Mouse (Mus musculus) stomach, postnatal 0 days (tissue): ENCODE measurements around the gene Ngly1. TPM values are rescaled to one million over a fixed set of nuclear protein-coding genes. Genes with fewer than 3 reads are reported as not detected.

Source experiments
- ATAC-seq: fragments of 200-750 bp; cut with Nextera tagmentation; 2 replicates; pipeline ENCODE4 v1.8.0; 2017; ENCODE audit not compliant: low FRiP score, low TSS enrichment
- DNase-seq: peaks from one replicate; pipeline ENCODE4 v3.0.0-alpha.2; 2016; ENCODE audit warnings: low spot score
- H3K27ac ChIP-seq: fragments of 300-500 bp; sonication (generic); replicated peaks from 2 replicates; pipeline ENCODE4 v1.5.1; 2014; ENCODE audit warnings: mild to moderate bottlenecking, control low read depth
- H3K27me3 ChIP-seq: fragments of 300-500 bp; sonication (generic); 2 replicates; pipeline ENCODE4 v1.6.1; 2014; ENCODE audit warnings: low read length; ENCODE audit not compliant: control insufficient read depth, insufficient read depth
- H3K36me3 ChIP-seq: fragments of 300-500 bp; sonication (generic); 2 replicates; pipeline ENCODE4 v1.6.1; 2014; ENCODE audit warnings: low read length, mixed read lengths; ENCODE audit not compliant: control insufficient read depth, insufficient read depth
- H3K4me1 ChIP-seq: fragments of 300-500 bp; sonication (generic); replicated peaks from 2 replicates; pipeline ENCODE4 v1.6.1; 2014; ENCODE audit warnings: antibody characterized with exemption; ENCODE audit not compliant: control insufficient read depth, insufficient read depth
- H3K4me2 ChIP-seq: fragments of 300-500 bp; sonication (generic); replicated peaks from 2 replicates; pipeline ENCODE4 v1.6.1; 2014; ENCODE audit warnings: low read depth, mild to moderate bottlenecking, control low read depth, moderate library complexity
- H3K4me3 ChIP-seq: fragments of 300-500 bp; sonication (generic); 2 replicates; pipeline ENCODE4 v1.5.1; 2014; ENCODE audit warnings: low read depth, low read length, control low read depth
- H3K9ac ChIP-seq: fragments of 300-500 bp; sonication (generic); 2 replicates; pipeline ENCODE4 v1.6.1; 2014; ENCODE audit warnings: mild to moderate bottlenecking, low read length, control low read depth, mixed read lengths
- H3K9me3 ChIP-seq: fragments of 300-500 bp; sonication (generic); 2 replicates; pipeline ENCODE4 v1.6.1; 2016; ENCODE audit warnings: low read length; ENCODE audit not compliant: control insufficient read depth
- CTCF ChIP-seq: IDR thresholded peaks from 2 replicates; pipeline ENCODE4 v1.5.1; 2016; ENCODE audit warnings: antibody characterized with exemption, low read depth, mild to moderate bottlenecking, moderate library complexity
- EP300 ChIP-seq: optimal IDR thresholded peaks from 2 replicates; pipeline ENCODE3; 2016; ENCODE audit warnings: antibody characterized with exemption
- WGBS: fragments of 180-500 bp; shearing (Covaris S2); extraction: QIAGEN DNeasy Blood & Tissue Kit; methylation state at CpG from one replicate; pipeline ENCODE4 v1.1.7; 2014; 5-methylcytosine and 5-hydroxymethylcytosine counted together
- polyA plus RNA-seq: library from polyadenylated mRNA; unstranded; fragments of >200 nt; fragmentation: Nextera tagmentation; extraction: Ambion mirVana; gene quantifications from 2 replicates; pipeline ENCODE4 v1.2.1, GENCODE M21; 2015

Ngly1 gene
- polyA plus RNA-seq, 1 experiment from 2014 or later: 35.2 TPM

- 79% methylated on average over 1 of the region's 1 CpGs for WGBS
- Histone ChIP-seq H3K4me1 (no peaks in the 10 kb centered on the region), H3K9me3 (no peaks in the 10 kb centered on the region), H3K4me2 (no peak overlapping the region), H3K27me3 (no peaks in the 10 kb centered on the region), H3K4me3 (no peak overlapping the region), H3K9ac (no peak overlapping the region), H3K27ac (no peak overlapping the region), H3K36me3 (no peaks in the 10 kb centered on the region)
- no peak for DNase-seq
- no peak for TF ChIP-seq CTCF
- TF ChIP-seq EP300: no peak
- ATAC-seq: no peak
Observed at GRCm38 (mm10) chr14:16359704-16360103, 110.6 kb downstream of the Ngly1 start.

Other genes with a start within 250 kb of the Ngly1 start
- gene Oxsm, start 528 bp downstream of the Ngly1 start, polyA plus RNA-seq: 1.7 and 1.9 TPM in 2 replicates
- 18.6 and 21.3 TPM in 2 replicates for gene Top2b, start 115.9 kb downstream of the Ngly1 start, polyA plus RNA-seq